Mouse (Mus musculus) midbrain, postnatal 0 days (tissue): Measurements from ENCODE around the gene Gm11027. TPM values are rescaled to one million over a fixed set of nuclear protein-coding genes. Genes with fewer than 3 reads are reported as not detected.
A peak's percentile ranks its signal among the peaks of the same experiment; 100 is the strongest.

Experiments used
- ATAC-seq: fragments of 200-750 bp; cut with Nextera tagmentation; 2 replicates; pipeline ENCODE4 v1.8.0; 2017; ENCODE audit warnings: moderate number of reproducible peaks, mild to moderate bottlenecking, moderate TSS enrichment, moderate library complexity; ENCODE audit not compliant: low FRiP score
- DNase-seq: peaks from one replicate; pipeline ENCODE4 v3.0.0-alpha.2; 2015; ENCODE audit warnings: low spot score
- H3K27ac ChIP-seq: fragments of 300-500 bp; sonication (generic); 2 replicates; pipeline ENCODE4 v1.5.1; 2014; ENCODE audit warnings: low read depth, mild to moderate bottlenecking, low read length, mixed read lengths
- H3K27me3 ChIP-seq: fragments of 300-500 bp; sonication (generic); 2 replicates; pipeline ENCODE4 v1.6.1; 2014; ENCODE audit warnings: low read length, control low read depth, mixed read lengths; ENCODE audit not compliant: insufficient read depth
- H3K36me3 ChIP-seq: fragments of 300-500 bp; sonication (generic); 2 replicates; pipeline ENCODE4 v1.6.1; 2014; ENCODE audit warnings: low read length, control low read depth, mixed read lengths; ENCODE audit not compliant: insufficient read depth
- H3K4me1 ChIP-seq: fragments of 300-500 bp; sonication (generic); 2 replicates; pipeline ENCODE4 v1.6.1; 2014; ENCODE audit warnings: mild to moderate bottlenecking, control low read depth, antibody characterized with exemption, low read length, mixed read lengths; ENCODE audit not compliant: insufficient read depth
- H3K4me2 ChIP-seq: fragments of 300-500 bp; sonication (generic); 2 replicates; pipeline ENCODE4 v1.6.1; 2014; ENCODE audit warnings: low read depth, mild to moderate bottlenecking, low read length, mixed read lengths; ENCODE audit not compliant: poor library complexity, severe bottlenecking
- H3K4me3 ChIP-seq: fragments of 300-500 bp; sonication (generic); 2 replicates; pipeline ENCODE4 v1.5.1; 2014; ENCODE audit warnings: low read depth, mild to moderate bottlenecking, low read length, moderate library complexity
- H3K9ac ChIP-seq: fragments of 300-500 bp; sonication (generic); replicated peaks from 2 replicates; pipeline ENCODE4 v1.6.1; 2014; ENCODE audit warnings: mild to moderate bottlenecking, low read length, moderate library complexity, mixed read lengths; ENCODE audit not compliant: poor library complexity, severe bottlenecking
- H3K9me3 ChIP-seq: fragments of 300-500 bp; sonication (generic); 2 replicates; pipeline ENCODE4 v1.6.1; 2016; ENCODE audit warnings: low read length, control low read depth
- CTCF ChIP-seq: IDR thresholded peaks from 2 replicates; pipeline ENCODE4 v1.5.1; 2016; ENCODE audit warnings: antibody characterized with exemption, mild to moderate bottlenecking
- WGBS: fragments of 180-500 bp; shearing (Covaris S2); extraction: QIAGEN DNeasy Blood & Tissue Kit; methylation state at CpG from one replicate; pipeline ENCODE4 v1.1.7; 2014; 5-methylcytosine and 5-hydroxymethylcytosine counted together
- polyA plus RNA-seq: library from polyadenylated mRNA; unstranded; fragments of >200 nt; fragmentation: Nextera tagmentation; extraction: Ambion mirVana; gene quantifications from 2 replicates; pipeline ENCODE4 v1.2.1, GENCODE M21; 2015
- total RNA-seq: library from RNA; depleted of rRNA; stranded (reverse); fragments of >200 nt; gene quantifications from 2 replicates; pipeline ENCODE4 v1.2.3, GENCODE M21; 2014

Gene Gm11027
- total and polyA plus RNA-seq, 2 experiments from 2014 or later, result not detected

DNA sequence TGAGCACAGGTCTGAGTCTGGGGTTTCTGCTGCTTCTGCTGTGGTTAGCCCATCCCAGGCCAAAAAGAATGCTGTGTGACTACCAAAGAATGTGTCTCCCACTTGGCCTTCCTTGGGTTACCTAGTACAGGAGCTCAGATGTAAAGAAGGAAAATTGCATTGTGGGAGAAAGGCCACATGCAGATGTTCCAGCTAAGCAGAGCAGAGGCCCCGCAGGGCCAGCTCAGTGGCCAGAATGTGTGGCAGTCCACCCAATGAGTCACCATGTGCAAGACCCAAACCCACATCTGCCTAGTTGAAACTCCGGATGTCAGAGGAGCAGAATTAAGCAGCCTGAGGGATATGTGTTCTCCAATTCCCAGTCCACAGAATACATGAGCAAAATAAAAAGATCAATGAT, 16.9 kb upstream of the Gm11027 start:
- WGBS, result 91% methylated on average over 2 of the region's 2 CpGs

DNA sequence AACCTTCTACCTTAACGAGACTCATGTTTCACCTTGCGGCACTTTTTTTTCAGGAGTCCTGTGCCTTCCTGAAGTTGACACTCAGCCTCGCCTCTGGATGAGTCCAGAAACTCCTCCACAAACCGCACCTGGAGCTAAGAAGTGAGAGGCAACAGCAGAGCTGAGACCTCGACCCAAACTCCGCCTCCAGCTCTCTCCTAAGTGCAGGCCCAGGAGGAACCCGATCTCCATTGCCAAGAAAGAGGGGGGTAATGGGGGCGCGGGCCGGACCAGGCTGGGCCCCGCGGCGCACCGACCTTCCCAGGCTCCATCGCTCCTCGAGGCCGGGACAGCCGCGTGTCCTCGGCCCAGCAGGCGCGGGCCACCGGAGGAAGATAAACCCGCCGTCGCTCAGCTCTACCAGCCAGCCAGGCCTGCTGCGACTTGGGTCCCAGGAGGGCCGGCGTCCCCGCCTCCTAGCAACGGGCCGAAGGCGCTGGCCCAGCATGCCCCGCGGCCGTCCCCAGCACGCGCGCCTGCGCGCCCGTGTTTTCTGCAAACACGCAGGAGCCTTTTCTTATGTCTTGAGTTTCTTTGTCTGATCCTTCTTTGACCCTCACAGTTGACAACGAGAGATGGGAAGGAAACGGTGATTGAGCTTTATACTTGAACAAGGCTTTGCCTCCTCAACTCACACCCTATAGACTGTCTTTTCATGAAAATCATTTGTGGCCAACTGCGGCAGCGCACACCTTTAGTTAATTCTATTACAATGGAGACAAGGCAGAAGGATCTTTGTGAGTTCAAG, 12.4 kb upstream of the Gm11027 start, which contains the start of gene Wdr60:
Wdr60 (minus strand) TSS at position 468 of the 787 bp plus-strand sequence.
- 0 out of 2 replicates have a peak, but pooled peaks cover 4% of the 10 kb centered on the region for H3K4me1 ChIP-seq
- WGBS, result 3% methylated on average over 46 of the region's 47 CpGs
- peak within 1 kb of the TSS; percentile 71 for H3K4me3 ChIP-seq
- ATAC-seq (peak; percentile 94), DNase-seq (peak; percentile 88)
- H3K4me2 ChIP-seq, result peak within 1 kb of the TSS; percentile 74
- H3K27ac ChIP-seq, result peak within 1 kb of the TSS; percentile 67
- H3K9me3 ChIP-seq, result no peaks in the 10 kb centered on the region
- H3K27me3 ChIP-seq, result 0 out of 2 replicates have a peak, but pooled peaks cover 2% of the 10 kb centered on the region
- TF ChIP-seq CTCF, result no peak
- H3K36me3 ChIP-seq, result no peaks in the 10 kb centered on the region
- H3K9ac ChIP-seq, result peak within 1 kb of the TSS; percentile 74

More for the DNA sequence above, 16.9 kb upstream of the Gm11027 start:
- no peaks in the 10 kb centered on the region for H3K27me3 ChIP-seq
- 0 out of 2 replicates have a peak, but pooled peaks cover 6% of the 10 kb centered on the region for H3K36me3 ChIP-seq
- DNase-seq (no peak), ATAC-seq (no peak)
- no peak for TF ChIP-seq CTCF
- no peak overlapping the region for H3K4me3 ChIP-seq
- H3K9me3 ChIP-seq, result no peaks in the 10 kb centered on the region
- no peak overlapping the region for H3K4me2 ChIP-seq
- no peak overlapping the region for H3K27ac ChIP-seq
- H3K9ac ChIP-seq, result no peak overlapping the region
- H3K4me1 ChIP-seq, result 0 out of 2 replicates have a peak, but pooled peaks cover 1% of the 10 kb centered on the region

DNA sequence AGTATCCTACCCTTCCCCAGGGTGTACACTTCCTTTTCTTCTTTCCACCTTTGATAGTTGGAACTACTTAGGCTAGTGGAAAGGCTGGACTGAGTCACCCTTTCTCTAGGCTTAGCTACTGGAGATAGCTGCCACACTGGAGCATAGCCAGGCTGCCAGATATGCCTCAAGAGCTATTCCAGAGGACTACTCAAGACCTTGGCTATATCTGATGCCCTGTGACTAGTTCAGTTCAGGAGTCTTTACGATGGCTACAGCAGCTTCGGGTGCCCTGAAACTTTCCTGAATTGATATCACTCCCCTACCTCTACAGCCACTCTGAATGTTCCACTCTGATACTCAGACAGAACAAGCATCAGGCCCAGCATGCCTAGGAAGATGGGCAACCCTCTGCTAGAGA, 10.4 kb upstream of the Gm11027 start:
- Histone ChIP-seq H3K36me3 (no peaks in the 10 kb centered on the region), H3K4me2 (no peak overlapping the region), H3K27me3 (0 out of 2 replicates have a peak, but pooled peaks cover 2% of the 10 kb centered on the region), H3K4me3 (no peak overlapping the region), H3K4me1 (0 out of 2 replicates have a peak, but pooled peaks cover 4% of the 10 kb centered on the region), H3K9me3 (no peaks in the 10 kb centered on the region), H3K27ac (no peak overlapping the region), H3K9ac (no peak overlapping the region)
- ATAC-seq (no peak), DNase-seq (no peak)
- TF ChIP-seq CTCF, result no peak
- WGBS, result 96% methylated on average over 2 of the region's 2 CpGs

DNA sequence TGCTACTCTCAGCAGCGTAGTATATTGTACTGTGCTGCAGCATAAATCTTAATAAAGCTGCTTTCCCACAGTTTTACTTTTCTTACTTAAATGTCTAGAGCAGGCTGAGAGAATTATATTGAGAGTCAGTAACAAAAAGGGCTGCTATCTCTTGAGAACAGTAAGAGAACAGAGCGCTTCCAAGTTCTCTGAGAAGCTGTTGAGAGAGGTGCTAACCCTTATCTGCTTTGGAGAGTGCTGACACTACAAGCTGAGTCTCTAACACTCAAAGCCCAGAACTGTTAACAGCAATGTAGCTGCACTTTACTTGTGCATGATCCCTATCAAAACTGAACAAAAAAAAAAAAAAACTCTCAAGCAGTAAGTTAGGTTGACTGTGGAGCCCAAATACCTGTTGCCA, 9.9 kb upstream of the Gm11027 start:
- TF ChIP-seq CTCF, result no peak
- 77% methylated on average over 2 of the region's 2 CpGs for WGBS
- 0 out of 2 replicates have a peak, but pooled peaks cover 2% of the 10 kb centered on the region for H3K27me3 ChIP-seq

DNA sequence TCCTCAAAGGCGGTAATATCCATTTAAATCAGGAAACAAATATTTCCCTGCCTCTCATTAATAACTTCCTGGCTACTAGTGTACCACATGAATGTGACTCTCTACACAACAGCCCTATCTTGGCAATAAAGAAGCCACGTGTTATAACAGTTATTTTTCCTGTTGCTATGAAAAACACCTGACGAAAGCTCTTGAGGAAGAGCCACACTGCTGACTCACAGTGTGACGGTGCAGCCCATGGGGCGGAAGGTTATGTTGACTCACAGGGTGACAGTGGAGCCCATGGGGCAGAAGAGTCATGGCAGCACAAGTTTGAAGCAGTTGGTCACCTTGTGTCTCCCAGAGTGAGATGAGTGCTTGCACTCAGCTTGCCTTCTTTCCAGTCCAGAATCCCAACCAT, 5.7 kb upstream of the Gm11027 start:
- H3K4me2 ChIP-seq, result no peak overlapping the region
- H3K27me3 ChIP-seq, result 0 out of 2 replicates have a peak, but pooled peaks cover 2% of the 10 kb centered on the region
- WGBS, result 83% methylated on average over 5 of the region's 5 CpGs
- no peak for TF ChIP-seq CTCF
- no peak overlapping the region for H3K27ac ChIP-seq
- no peaks in the 10 kb centered on the region for H3K9me3 ChIP-seq
- H3K4me3 ChIP-seq, result no peak overlapping the region
- H3K36me3 ChIP-seq, result no peaks in the 10 kb centered on the region
- no peaks in the 10 kb centered on the region for H3K4me1 ChIP-seq
- no peak overlapping the region for H3K9ac ChIP-seq
- no peak for DNase-seq
- ATAC-seq, result no peak

More for the DNA sequence above, 9.9 kb upstream of the Gm11027 start:
- H3K9ac ChIP-seq, result no peak overlapping the region
- ATAC-seq (no peak), DNase-seq (no peak)
- H3K9me3 ChIP-seq, result no peaks in the 10 kb centered on the region
- no peak overlapping the region for H3K4me3 ChIP-seq
- H3K36me3 ChIP-seq, result no peaks in the 10 kb centered on the region
- H3K27ac ChIP-seq, result no peak overlapping the region
- H3K4me2 ChIP-seq, result no peak overlapping the region
- 0 out of 2 replicates have a peak, but pooled peaks cover 4% of the 10 kb centered on the region for H3K4me1 ChIP-seq

DNA sequence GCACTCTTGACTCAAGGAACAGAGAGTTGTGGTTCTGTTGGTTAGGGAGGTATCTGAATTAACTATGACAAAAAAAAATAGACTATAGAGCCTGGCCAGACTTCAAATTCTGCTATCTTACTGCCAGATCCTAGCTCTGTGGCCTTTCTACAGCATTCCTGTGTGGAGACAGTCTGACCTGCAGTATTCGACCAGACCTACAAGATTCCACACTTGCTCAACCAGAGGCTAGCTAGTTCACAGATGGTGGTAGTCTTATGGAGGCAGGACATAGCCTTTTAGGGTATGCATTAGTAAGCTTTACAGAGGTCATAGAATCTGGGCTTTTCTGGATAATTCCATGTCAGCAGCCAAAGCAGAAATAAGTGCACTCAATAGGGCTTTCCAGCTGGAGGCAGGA, 4.6 kb upstream of the Gm11027 start:
- ATAC-seq, result no peak
- H3K9ac ChIP-seq, result no peak overlapping the region
- H3K36me3 ChIP-seq, result no peaks in the 10 kb centered on the region
- DNase-seq, result no peak
- H3K4me1 ChIP-seq, result no peaks in the 10 kb centered on the region
- no peaks in the 10 kb centered on the region for H3K9me3 ChIP-seq
- no peak overlapping the region for H3K27ac ChIP-seq
- H3K27me3 ChIP-seq, result no peaks in the 10 kb centered on the region
- no peak overlapping the region for H3K4me3 ChIP-seq
- 80% methylated on average over 1 of the region's 1 CpGs for WGBS
- TF ChIP-seq CTCF, result no peak
- H3K4me2 ChIP-seq, result no peak overlapping the region
